Mouse (Mus musculus) forebrain, embryonic 10.5 days (tissue): ENCODE data around the gene Zbtb16. TPM values are rescaled to one million over a fixed set of nuclear protein-coding genes. Genes with fewer than 3 reads are reported as not detected.
A peak's percentile ranks its signal among the peaks of the same experiment; 100 is the strongest.

Source experiments
- DNase-seq: peaks from one replicate; pipeline ENCODE4 v3.0.0-alpha.2; 2017; ENCODE audit warnings: low spot score; ENCODE audit errors: extremely low spot score
- H3K27ac ChIP-seq: fragments of 300-500 bp; sonication (generic); 2 replicates; pipeline ENCODE4 v1.5.1; 2016; ENCODE audit warnings: mild to moderate bottlenecking
- H3K27me3 ChIP-seq: fragments of 300-500 bp; sonication (generic); 2 replicates; pipeline ENCODE4 v1.6.1; 2016; ENCODE audit warnings: mild to moderate bottlenecking; ENCODE audit not compliant: poor library complexity, severe bottlenecking
- H3K36me3 ChIP-seq: fragments of 300-500 bp; sonication (generic); replicated peaks from 2 replicates; pipeline ENCODE4 v1.6.1; 2016; ENCODE audit warnings: mild to moderate bottlenecking, moderate library complexity
- H3K4me1 ChIP-seq: fragments of 300-500 bp; sonication (generic); 2 replicates; pipeline ENCODE4 v1.6.1; 2016
- H3K4me3 ChIP-seq: fragments of 300-500 bp; sonication (generic); 2 replicates; pipeline ENCODE4 v1.5.1; 2016; ENCODE audit warnings: mild to moderate bottlenecking, moderate library complexity
- H3K9me3 ChIP-seq: fragments of 300-500 bp; sonication (generic); 2 replicates; pipeline ENCODE4 v1.6.1; 2016; ENCODE audit warnings: mild to moderate bottlenecking, moderate library complexity
- WGBS: fragments of 180-500 bp; shearing (Covaris S2); methylation state at CpG from one replicate; pipeline ENCODE4 v1.1.7; 2016; 5-methylcytosine and 5-hydroxymethylcytosine counted together
- polyA plus RNA-seq: library from polyadenylated mRNA; unstranded; fragments of >200 nt; fragmentation: Nextera tagmentation; extraction: Ambion mirVana; gene quantifications from 2 replicates; pipeline ENCODE4 v1.2.1, GENCODE M21; 2016

The Zbtb16 gene
- polyA plus RNA-seq, 1 experiment from 2014 or later, result 27.0 TPM

DNA sequence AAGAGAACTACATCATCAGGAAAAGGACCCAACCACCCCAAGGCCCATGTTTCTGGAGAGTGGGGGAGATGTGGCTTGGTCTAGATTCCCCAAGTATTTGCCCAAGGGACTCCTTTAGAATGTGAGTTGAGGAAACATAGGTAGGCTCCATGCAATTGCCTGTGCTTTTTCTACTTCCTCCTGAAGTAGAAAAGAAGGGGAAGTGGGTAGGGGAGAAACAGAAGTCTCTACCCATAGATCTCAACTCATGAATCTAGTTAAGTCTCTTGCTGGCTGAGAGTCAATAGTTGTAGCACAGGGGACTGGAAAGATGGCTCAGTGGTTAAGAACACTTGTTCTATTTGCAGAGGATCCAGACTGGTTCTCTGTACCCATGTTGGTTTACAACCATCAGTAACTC, 164.2 kb downstream of the Zbtb16 start:
- peaks cover 3% of the 10 kb centered on the region; the same call in 1 of the 2 replicates for H3K27me3 ChIP-seq
- DNase-seq, result no peak
- H3K9me3 ChIP-seq, result no peaks in the 10 kb centered on the region
- peaks cover 13% of the 10 kb centered on the region; the same call in 1 of the 2 replicates for H3K36me3 ChIP-seq
- H3K27ac ChIP-seq, result no peak overlapping the region
- peaks cover 75% of the 10 kb centered on the region for H3K4me1 ChIP-seq
- no peak overlapping the region for H3K4me3 ChIP-seq

DNA sequence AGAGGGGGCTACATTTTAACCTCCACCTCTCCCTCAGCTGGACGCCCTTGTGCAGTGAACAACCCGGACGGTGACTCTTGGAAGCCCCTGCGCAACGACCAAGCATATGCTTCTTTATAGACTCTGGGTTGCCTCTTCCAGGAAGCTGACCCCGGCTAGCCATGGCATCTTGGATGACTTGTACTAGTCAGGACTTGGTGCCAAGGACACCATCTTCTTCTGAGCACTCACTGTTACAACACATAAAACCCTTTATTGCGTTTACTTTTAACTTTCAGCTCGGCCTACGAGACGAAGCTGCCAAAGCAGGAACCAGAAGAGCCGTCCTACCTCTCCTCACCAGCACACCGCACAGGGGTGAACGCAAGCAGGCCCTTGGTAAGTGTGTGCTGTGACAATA, 165.9 kb downstream of the Zbtb16 start:
- no peak overlapping the region for H3K4me3 ChIP-seq
- peaks cover under 1% of the 10 kb centered on the region; the same call in 1 of the 2 replicates for H3K27me3 ChIP-seq
- H3K4me1 ChIP-seq, result peaks cover 58% of the 10 kb centered on the region
- no peaks in the 10 kb centered on the region for H3K9me3 ChIP-seq
- DNase-seq, result no peak
- WGBS, result 94% methylated on average over 13 of the region's 13 CpGs
- H3K36me3 ChIP-seq, result peaks cover 13% of the 10 kb centered on the region
- peak overlapping the region; percentile 48; the same call in 1 of the 2 replicates for H3K27ac ChIP-seq

- no peak overlapping the region for H3K4me3 ChIP-seq
- no peak overlapping the region for H3K27ac ChIP-seq
- peaks cover 18% of the 10 kb centered on the region for H3K36me3 ChIP-seq
- DNase-seq, result no peak
- H3K9me3 ChIP-seq, result no peaks in the 10 kb centered on the region
- peaks cover 53% of the 10 kb centered on the region for H3K4me1 ChIP-seq
- WGBS, result 87% methylated on average over 10 of the region's 10 CpGs
- peaks cover 4% of the 10 kb centered on the region; the same call in 1 of the 2 replicates for H3K27me3 ChIP-seq
Measured at GRCm38 (mm10) chr9:48669672-48670071, 166.3 kb downstream of the Zbtb16 start.

GRCm38 (mm10) chr9:48666702-48667101, 169.3 kb downstream of the Zbtb16 start:
- 94% methylated on average over 3 of the region's 3 CpGs for WGBS
- Histone ChIP-seq H3K27me3 (peaks cover 9% of the 10 kb centered on the region; the same call in 1 of the 2 replicates), H3K9me3 (no peaks in the 10 kb centered on the region), H3K27ac (no peak overlapping the region), H3K4me3 (no peak overlapping the region), H3K36me3 (peaks cover 19% of the 10 kb centered on the region), H3K4me1 (peaks cover 58% of the 10 kb centered on the region)
- no peak for DNase-seq

GRCm38 (mm10) chr9:48663052-48663433, 173.0 kb downstream of the Zbtb16 start:
- 46% methylated on average over 13 of the region's 13 CpGs for WGBS
- Histone ChIP-seq H3K9me3 (peaks cover 11% of the 10 kb centered on the region), H3K27me3 (peaks cover 11% of the 10 kb centered on the region; the same call in 1 of the 2 replicates), H3K4me1 (peaks cover 43% of the 10 kb centered on the region), H3K36me3 (peaks cover 44% of the 10 kb centered on the region), H3K4me3 (peak overlapping the region; percentile 10; the same call in 1 of the 2 replicates), H3K27ac (peak overlapping the region; percentile 75)
- DNase-seq, result no peak

GRCm38 (mm10) chr9:48662361-48663051, 173.5 kb downstream of the Zbtb16 start:
- H3K27me3 ChIP-seq, result peaks cover 11% of the 10 kb centered on the region; the same call in 1 of the 2 replicates
- peaks cover 45% of the 10 kb centered on the region for H3K4me1 ChIP-seq
- 37% methylated on average over 15 of the region's 15 CpGs for WGBS
- peaks cover 47% of the 10 kb centered on the region for H3K36me3 ChIP-seq
- H3K27ac ChIP-seq, result peak overlapping the region; percentile 79
- DNase-seq, result no peak
- H3K4me3 ChIP-seq, result peak overlapping the region; percentile 10; the same call in 1 of the 2 replicates
- H3K9me3 ChIP-seq, result peaks cover 11% of the 10 kb centered on the region

GRCm38 (mm10) chr9:48661225-48662023, 174.6 kb downstream of the Zbtb16 start:
- H3K4me1 ChIP-seq, result peaks cover 54% of the 10 kb centered on the region
- H3K27ac ChIP-seq, result peak overlapping the region; percentile 79
- peaks cover 11% of the 10 kb centered on the region; the same call in 1 of the 2 replicates for H3K27me3 ChIP-seq
- no peak overlapping the region for H3K4me3 ChIP-seq
- WGBS, result 82% methylated on average over 9 of the region's 9 CpGs
- peaks cover 56% of the 10 kb centered on the region for H3K36me3 ChIP-seq
- DNase-seq, result no peak
- peaks cover 11% of the 10 kb centered on the region for H3K9me3 ChIP-seq

GRCm38 (mm10) chr9:48655525-48656169, 180.4 kb downstream of the Zbtb16 start:
- 36% methylated on average over 5 of the region's 5 CpGs for WGBS
- H3K9me3 ChIP-seq, result peaks cover 11% of the 10 kb centered on the region
- no peak for DNase-seq
- peak overlapping the region; percentile 51 for H3K27ac ChIP-seq
- no peaks in the 10 kb centered on the region for H3K27me3 ChIP-seq
- H3K4me3 ChIP-seq, result no peak overlapping the region
- peaks cover 74% of the 10 kb centered on the region for H3K4me1 ChIP-seq
- H3K36me3 ChIP-seq, result peaks cover 50% of the 10 kb centered on the region

DNA sequence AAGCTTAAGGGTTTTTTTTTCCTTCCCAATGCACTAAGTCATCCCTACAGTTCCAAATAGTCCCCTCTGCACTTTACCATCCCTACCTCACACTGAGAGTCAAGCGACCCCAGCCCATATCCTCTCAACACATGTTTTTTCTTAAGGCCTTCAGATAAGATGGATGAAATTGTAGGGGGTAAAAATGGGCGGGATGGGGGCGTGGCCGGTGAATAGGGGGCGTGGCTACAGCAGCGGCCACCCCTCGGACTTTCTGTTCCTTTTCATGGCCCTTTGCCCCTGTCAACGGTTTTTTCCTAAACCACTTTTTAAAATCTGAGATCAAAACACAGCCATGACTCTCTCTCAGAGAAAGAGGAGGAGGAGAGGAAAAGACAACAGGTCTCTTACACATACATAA, 181.3 kb downstream of the Zbtb16 start:
- 12% methylated on average over 8 of the region's 8 CpGs for WGBS
- Histone ChIP-seq H3K4me3 (no peak overlapping the region), H3K27ac (peak overlapping the region; percentile 17; the same call in 1 of the 2 replicates), H3K4me1 (peaks cover 81% of the 10 kb centered on the region), H3K9me3 (peaks cover 6% of the 10 kb centered on the region), H3K36me3 (peaks cover 41% of the 10 kb centered on the region), H3K27me3 (no peaks in the 10 kb centered on the region)
- peak; percentile 50 for DNase-seq

DNA sequence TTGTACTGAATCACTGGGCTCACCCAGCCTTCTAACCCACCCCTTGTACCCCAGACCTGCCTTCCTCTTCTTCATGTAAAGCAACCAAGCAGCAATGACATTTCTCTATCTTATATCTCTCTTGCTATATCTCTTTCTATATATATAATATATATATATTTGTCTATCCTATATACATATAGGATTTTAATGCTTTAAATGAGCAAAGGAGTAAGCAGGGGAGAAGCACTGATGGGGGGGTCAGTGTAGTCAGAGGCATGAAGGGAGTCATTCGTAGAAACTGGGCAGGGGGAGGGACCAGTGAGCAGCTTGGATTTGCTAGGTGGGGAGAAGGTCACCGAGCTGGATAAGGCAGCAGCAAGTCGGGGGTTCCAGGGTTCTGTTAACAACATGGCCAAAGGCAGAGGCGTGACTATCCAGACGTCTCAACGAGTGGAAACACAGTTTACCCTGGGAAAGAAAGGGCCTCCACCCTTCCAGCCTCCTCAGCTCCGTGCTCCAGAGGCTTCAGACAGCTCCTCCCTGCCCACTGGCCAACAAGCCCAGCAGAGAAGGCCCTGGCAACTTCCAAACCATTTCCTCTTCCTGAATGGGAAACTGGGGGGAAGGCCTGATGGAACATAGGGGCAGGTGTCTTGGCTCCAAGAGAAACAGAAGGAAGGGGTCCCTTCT, 182.5 kb downstream of the Zbtb16 start:
- Histone ChIP-seq H3K4me1 (peaks cover 93% of the 10 kb centered on the region), H3K9me3 (no peaks in the 10 kb centered on the region), H3K36me3 (peaks cover 29% of the 10 kb centered on the region), H3K4me3 (no peak overlapping the region), H3K27me3 (0 out of 2 replicates have a peak, but pooled peaks cover 2% of the 10 kb centered on the region), H3K27ac (peak overlapping the region; percentile 63)
- DNase-seq, result no peak
- 50% methylated on average over 7 of the region's 7 CpGs for WGBS

DNA sequence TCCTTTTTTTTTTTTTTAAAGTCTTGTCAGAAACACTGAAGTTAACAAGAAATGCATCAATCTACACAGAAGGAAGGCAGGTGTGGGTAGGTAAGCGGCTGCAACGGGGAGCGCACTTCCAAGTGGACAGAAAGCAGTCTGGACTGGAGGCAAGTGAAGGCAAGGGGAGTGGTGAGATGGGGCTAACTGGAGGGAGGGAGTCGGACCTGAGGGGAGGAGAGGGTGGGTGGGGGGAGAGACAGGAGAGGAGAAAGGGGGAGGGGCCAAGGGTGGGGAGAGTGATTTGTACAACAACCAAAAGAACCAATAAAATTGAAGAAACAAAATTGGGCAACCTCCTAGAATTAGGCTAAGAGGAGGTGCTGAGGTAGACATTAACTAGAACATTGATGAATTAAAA, 184.0 kb downstream of the Zbtb16 start:
- peaks cover 99% of the 10 kb centered on the region for H3K4me1 ChIP-seq
- 0 out of 2 replicates have a peak, but pooled peaks cover 9% of the 10 kb centered on the region for H3K27me3 ChIP-seq
- no peaks in the 10 kb centered on the region for H3K9me3 ChIP-seq
- H3K36me3 ChIP-seq, result peaks cover 14% of the 10 kb centered on the region
- H3K4me3 ChIP-seq, result no peak overlapping the region
- H3K27ac ChIP-seq, result 0 out of 2 replicates have a peak overlapping the region, but pooled peaks have one; percentile 40
- no peak for DNase-seq
- WGBS, result 28% methylated on average over 4 of the region's 4 CpGs

DNA sequence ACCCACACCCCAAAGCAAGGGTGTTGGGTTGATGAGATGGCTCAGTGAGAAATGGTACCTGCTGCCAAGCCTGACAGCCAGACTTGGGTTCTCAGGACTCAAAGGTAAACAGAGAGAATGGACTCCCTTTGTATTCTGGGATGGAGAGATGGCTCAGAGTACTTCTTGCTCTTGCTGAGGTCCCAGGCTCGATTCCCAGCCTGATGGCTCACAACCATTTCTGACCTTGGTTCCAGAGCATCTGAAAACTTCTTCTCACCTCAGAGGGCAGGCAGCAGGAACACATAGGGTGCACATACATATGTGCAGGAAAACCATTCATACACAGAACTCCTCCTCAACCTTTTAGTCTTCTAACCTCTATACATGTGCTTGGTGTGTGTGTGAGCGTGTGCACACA, 185.2 kb downstream of the Zbtb16 start:
- WGBS, result 73% methylated on average over 2 of the region's 2 CpGs
- Histone ChIP-seq H3K9me3 (no peaks in the 10 kb centered on the region), H3K4me3 (no peak overlapping the region), H3K4me1 (peaks cover 99% of the 10 kb centered on the region), H3K27me3 (0 out of 2 replicates have a peak, but pooled peaks cover 9% of the 10 kb centered on the region), H3K27ac (peak overlapping the region; percentile 89), H3K36me3 (peaks cover 2% of the 10 kb centered on the region)
- DNase-seq, result no peak
